Mouse (Mus musculus): ENCODE results near the gene Dnmt3a. TPM values are rescaled to one million over a fixed set of nuclear protein-coding genes. Genes with fewer than 3 reads are reported as not detected.

Dnmt3a gene
- total RNA-seq, 1 experiment from 2014 or later, result 25.2 TPM

Other genes with a start within 250 kb of the Dnmt3a start
- gene Dtnb, start 233.6 kb upstream of the Dnmt3a start, total RNA-seq (2017), result 26.0 and 30.7 TPM in 2 replicates
- 2.8 TPM in 1 of 2 replicates, not detected in the other for gene Pomc, start 148.9 kb downstream of the Dnmt3a start, total RNA-seq (2017)
- 1.5 and 1.6 TPM in 2 replicates for gene Efr3b, start 232.9 kb downstream of the Dnmt3a start, total RNA-seq (2017)